Mouse (Mus musculus) hindbrain, embryonic 14.5 days (tissue): ENCODE measurements around the gene Plcb2. TPM values are rescaled to one million over a fixed set of nuclear protein-coding genes. Genes with fewer than 3 reads are reported as not detected.

Experiments used
- ATAC-seq: fragments of 200-750 bp; cut with Nextera tagmentation; 2 replicates; pipeline ENCODE4 v1.8.0; 2017; ENCODE audit warnings: moderate number of reproducible peaks, mild to moderate bottlenecking, moderate TSS enrichment, moderate library complexity; ENCODE audit not compliant: low FRiP score
- DNase-seq: peaks from one replicate; pipeline ENCODE4 v3.0.0-alpha.2; 2015; ENCODE audit warnings: low spot score
- H3K27ac ChIP-seq: fragments of 300-500 bp; sonication (generic); 2 replicates; pipeline ENCODE4 v1.5.1; 2014; ENCODE audit warnings: mild to moderate bottlenecking, moderate library complexity
- H3K27me3 ChIP-seq: fragments of 300-500 bp; sonication (generic); 2 replicates; pipeline ENCODE4 v1.6.1; 2014; ENCODE audit warnings: mild to moderate bottlenecking, low read length, mixed read lengths; ENCODE audit not compliant: control insufficient read depth, insufficient read depth
- H3K36me3 ChIP-seq: fragments of 300-500 bp; sonication (generic); replicated peaks from 2 replicates; pipeline ENCODE4 v1.6.1; 2014; ENCODE audit not compliant: control insufficient read depth, insufficient read depth
- H3K4me1 ChIP-seq: fragments of 300-500 bp; sonication (generic); replicated peaks from 2 replicates; pipeline ENCODE4 v1.6.1; 2014; ENCODE audit warnings: antibody characterized with exemption, low read length, mixed read lengths; ENCODE audit not compliant: control insufficient read depth, insufficient read depth
- H3K4me2 ChIP-seq: fragments of 300-500 bp; sonication (generic); replicated peaks from 2 replicates; pipeline ENCODE4 v1.6.1; 2014; ENCODE audit warnings: mild to moderate bottlenecking, moderate library complexity
- H3K4me3 ChIP-seq: fragments of 300-500 bp; sonication (generic); replicated peaks from 2 replicates; pipeline ENCODE4 v1.5.1; 2014; ENCODE audit warnings: mild to moderate bottlenecking, low read length
- H3K9ac ChIP-seq: fragments of 300-500 bp; sonication (generic); 2 replicates; pipeline ENCODE4 v1.6.1; 2014
- H3K9me3 ChIP-seq: fragments of 300-500 bp; sonication (generic); 2 replicates; pipeline ENCODE4 v1.6.1; 2016; ENCODE audit warnings: low read length; ENCODE audit not compliant: control insufficient read depth
- WGBS: fragments of 180-500 bp; shearing (Covaris S2); extraction: QIAGEN DNeasy Blood & Tissue Kit; methylation state at CpG from one replicate; pipeline ENCODE4 v1.1.7; 2014; 5-methylcytosine and 5-hydroxymethylcytosine counted together
- polyA plus RNA-seq: library from polyadenylated mRNA; unstranded; fragments of >200 nt; fragmentation: Nextera tagmentation; extraction: Ambion mirVana; gene quantifications from 2 replicates; pipeline ENCODE4 v1.2.1, GENCODE M21; 2014

Gene Plcb2
- polyA plus RNA-seq, 1 experiment from 2014 or later: 0.54 TPM

- Histone ChIP-seq H3K9ac (peak overlapping the region; percentile 60), H3K27me3 (no peaks in the 10 kb centered on the region), H3K9me3 (no peaks in the 10 kb centered on the region), H3K4me3 (peak overlapping the region; percentile 27), H3K4me1 (peaks cover 20% of the 10 kb centered on the region), H3K4me2 (peak overlapping the region; percentile 54), H3K36me3 (no peaks in the 10 kb centered on the region), H3K27ac (peak overlapping the region; percentile 78)
- DNase-seq (peak; percentile 80), ATAC-seq (peak; percentile 81)
- 3% methylated on average over 4 of the region's 4 CpGs for WGBS
Observed at GRCm38 (mm10) chr2:118659998-118660452, 68.2 kb downstream of the Plcb2 start.

- H3K36me3 ChIP-seq: no peaks in the 10 kb centered on the region
- H3K9ac ChIP-seq: no peak overlapping the region
- no peak overlapping the region for H3K27ac ChIP-seq
- 85% methylated on average over 12 of the region's 12 CpGs for WGBS
- H3K4me2 ChIP-seq: peak overlapping the region; percentile 54
- H3K9me3 ChIP-seq: no peaks in the 10 kb centered on the region
- ATAC-seq: no peak
- DNase-seq: no peak
- H3K4me3 ChIP-seq: no peak overlapping the region
- H3K4me1 ChIP-seq: peaks cover 18% of the 10 kb centered on the region
- H3K27me3 ChIP-seq: no peaks in the 10 kb centered on the region
Observed at GRCm38 (mm10) chr2:118659493-118659892, 68.7 kb downstream of the Plcb2 start.

GRCm38 (mm10) chr2:118659077-118659476 is 69.2 kb downstream of the Plcb2 start:
- no peak overlapping the region for H3K9ac ChIP-seq
- H3K9me3 ChIP-seq: no peaks in the 10 kb centered on the region
- DNase-seq (no peak), ATAC-seq (no peak)
- no peak overlapping the region for H3K4me3 ChIP-seq
- peaks cover 14% of the 10 kb centered on the region for H3K4me1 ChIP-seq
- no peaks in the 10 kb centered on the region for H3K27me3 ChIP-seq
- H3K36me3 ChIP-seq: no peaks in the 10 kb centered on the region
- 85% methylated on average over 1 of the region's 1 CpGs for WGBS
- H3K4me2 ChIP-seq: no peak overlapping the region
- no peak overlapping the region for H3K27ac ChIP-seq

- Histone ChIP-seq H3K4me1 (peaks cover 12% of the 10 kb centered on the region; the same call in 1 of the 2 replicates), H3K9ac (no peak overlapping the region), H3K9me3 (no peaks in the 10 kb centered on the region), H3K27ac (no peak overlapping the region), H3K27me3 (no peaks in the 10 kb centered on the region), H3K4me3 (no peak overlapping the region), H3K36me3 (no peaks in the 10 kb centered on the region), H3K4me2 (no peak overlapping the region)
- no peak for ATAC-seq
- WGBS: 40% methylated on average over 4 of the region's 4 CpGs
- DNase-seq: no peak
Observed at GRCm38 (mm10) chr2:118658457-118658856, 69.8 kb downstream of the Plcb2 start.

Other genes starting within 250 kb of the Plcb2 start
- 298 and 339 TPM in 2 replicates for gene Srp14, start 248.7 kb downstream of the Plcb2 start, polyA plus RNA-seq
- gene Bmf, start 178.8 kb downstream of the Plcb2 start, polyA plus RNA-seq: 3.3 and 3.8 TPM in 2 replicates
- 11.8 and 15.6 TPM in 2 replicates for gene Bub1b, start 130.2 kb downstream of the Plcb2 start, polyA plus RNA-seq
- 39.9 and 41.7 TPM in 2 replicates for gene Pak6, start 65.1 kb downstream of the Plcb2 start, polyA plus RNA-seq
- not detected in 2 replicates for gene Ankrd63, start 24.5 kb downstream of the Plcb2 start, polyA plus RNA-seq
- 29.5 and 30.6 TPM in 2 replicates for gene Inafm2, start 17.3 kb upstream of the Plcb2 start, polyA plus RNA-seq
- gene Ccdc9b, start 34.2 kb upstream of the Plcb2 start, polyA plus RNA-seq: 0.48 and 0.87 TPM in 2 replicates
- gene Phgr1, start 44.3 kb upstream of the Plcb2 start, polyA plus RNA-seq: not detected in 2 replicates
- gene Disp2, start 51.3 kb upstream of the Plcb2 start, polyA plus RNA-seq: 65.8 and 79.2 TPM in 2 replicates
- gene Knstrn, start 85.6 kb upstream of the Plcb2 start, polyA plus RNA-seq: 16.1 and 25.1 TPM in 2 replicates
- 36.4 and 38.1 TPM in 2 replicates for gene Ivd, start 133.5 kb upstream of the Plcb2 start, polyA plus RNA-seq
- 2.0 and 2.7 TPM in 2 replicates for gene Bahd1, start 171.9 kb upstream of the Plcb2 start, polyA plus RNA-seq
- 7.7 and 8.7 TPM in 2 replicates for gene Chst14, start 198.1 kb upstream of the Plcb2 start, polyA plus RNA-seq